Mouse (Mus musculus) embryo, embryonic 11.5 days (tissue): Measurements from ENCODE around the gene Tbpl2.

Source experiments
- DNase-seq: peaks from one replicate; pipeline ENCODE4 v3.0.0-alpha.2; 2012; ENCODE audit warnings: low read depth, low spot score

Tbpl2 gene

GRCm38 (mm10) chr2:24096495-24096894, at the start of gene Tbpl2:
Gene Tbpl2, minus strand, starts transcription at chr2:24096595.
- DNase-seq: no peak

- no peak for DNase-seq
These were observed 38.0 kb upstream of the Tbpl2 start for GRCm38 (mm10) chr2:24134373-24134772.

GRCm38 (mm10) chr2:24109085-24109484, 12.7 kb upstream of the Tbpl2 start:
- DNase-seq: no peak

- DNase-seq: no peak
These were observed 7.4 kb upstream of the Tbpl2 start for GRCm38 (mm10) chr2:24103619-24104289.

- no peak for DNase-seq
These were observed 5.5 kb downstream of the Tbpl2 start for GRCm38 (mm10) chr2:24090921-24091320.

- no peak for DNase-seq
These were observed 45.9 kb downstream of the Tbpl2 start for GRCm38 (mm10) chr2:24050459-24050858.

- DNase-seq: no peak
These were observed 46.9 kb downstream of the Tbpl2 start, which contains the start of gene Hnmt for GRCm38 (mm10) chr2:24049344-24049990. Gene Hnmt, minus strand, starts transcription at chr2:24049394.

- no peak for DNase-seq
These were observed 47.8 kb downstream of the Tbpl2 start for GRCm38 (mm10) chr2:24048480-24049097.

- DNase-seq: no peak
These were observed 48.6 kb downstream of the Tbpl2 start for GRCm38 (mm10) chr2:24047551-24048479.

- no peak for DNase-seq
These were observed 53.5 kb downstream of the Tbpl2 start for GRCm38 (mm10) chr2:24042901-24043300.

- DNase-seq: no peak
These were observed 55.9 kb downstream of the Tbpl2 start for GRCm38 (mm10) chr2:24040531-24040930.
